Mouse (Mus musculus) adrenal gland (tissue): ENCODE measurements around the gene Tppp.
"Not testable (repeated sequence)": the region's sequence is repeated elsewhere in the genome, so short reads cannot be mapped to it uniquely, and the experiment has no call there.

Source experiments
- intact Hi-C: fragments of 180-260 bp; cut with DNase I; formaldehyde crosslinking; loops from one replicate; pipeline ENCODE4 v1.15.1; 2025

Tppp gene

GRCm38 (mm10) chr13:74025151-74026081 lies 16.2 kb downstream of the Tppp start:
- intact Hi-C loops = loop anchor here (5.0 kb wide), 1 partner anchor 53 kb away; no protein-coding TSS in a partner anchor

- intact Hi-C loops = loop anchor here (5.0 kb wide), 1 partner anchor 54 kb away; no protein-coding TSS in a partner anchor
Measured at GRCm38 (mm10) chr13:74026215-74026614, 17.0 kb downstream of the Tppp start.

- intact Hi-C loops = loop anchor here (5.0 kb wide), 1 partner anchor 56 kb away; no protein-coding TSS in a partner anchor
Measured at GRCm38 (mm10) chr13:74028116-74028515, 18.9 kb downstream of the Tppp start.

GRCm38 (mm10) chr13:74029013-74029412 lies 19.8 kb downstream of the Tppp start:
- intact Hi-C loops = loop anchor here (5.0 kb wide), 1 partner anchor 57 kb away; no protein-coding TSS in a partner anchor

GRCm38 (mm10) chr13:74030691-74031090 lies 21.5 kb downstream of the Tppp start:
- intact Hi-C loops = no loop called here

- intact Hi-C loops = no loop called here
Measured at GRCm38 (mm10) chr13:74031133-74031532, 21.9 kb downstream of the Tppp start.

GRCm38 (mm10) chr13:74034756-74035155 lies 25.5 kb downstream of the Tppp start:
- intact Hi-C loops = no loop called here

- intact Hi-C loops = no loop called here
Measured at GRCm38 (mm10) chr13:74035776-74036175, 26.6 kb downstream of the Tppp start.

- intact Hi-C loops = no loop called here
Measured at GRCm38 (mm10) chr13:74039926-74040325, 30.7 kb downstream of the Tppp start.

- intact Hi-C loops = no loop called here
Measured at GRCm38 (mm10) chr13:74056194-74056593, 47.0 kb downstream of the Tppp start.

GRCm38 (mm10) chr13:74058081-74058480 lies 48.9 kb downstream of the Tppp start:
- intact Hi-C loops = no loop called here

GRCm38 (mm10) chr13:74061613-74062377 lies 52.6 kb downstream of the Tppp start, which contains the start of gene Cep72:
Cep72 (minus strand) TSS chr13:74062299.
- intact Hi-C loops = no loop called here

- intact Hi-C loops = no loop called here
Measured at GRCm38 (mm10) chr13:74062378-74063128, 53.3 kb downstream of the Tppp start.

GRCm38 (mm10) chr13:74063340-74064050 lies 54.3 kb downstream of the Tppp start:
- intact Hi-C loops = no loop called here

- intact Hi-C loops = no loop called here
Measured at GRCm38 (mm10) chr13:74066576-74066975, 57.4 kb downstream of the Tppp start.

- intact Hi-C loops = not testable (repeated sequence)
Measured at GRCm38 (mm10) chr13:74071244-74071643, 62.0 kb downstream of the Tppp start.

- intact Hi-C loops = no loop called here
Measured at GRCm38 (mm10) chr13:74071714-74072113, 62.5 kb downstream of the Tppp start.

- intact Hi-C loops = no loop called here
Measured at GRCm38 (mm10) chr13:74073369-74073768, 64.2 kb downstream of the Tppp start.
